Mouse (Mus musculus) kidney, postnatal 4 days (tissue): ENCODE data around the gene Gpat3.

Source experiments
- DNase-seq, 2 experiments: peaks; one replicate each; pipeline ENCODE4 v3.0.0; 2021; ENCODE audit warnings: mixed read lengths in 2 of 2

Gene Gpat3

DNA sequence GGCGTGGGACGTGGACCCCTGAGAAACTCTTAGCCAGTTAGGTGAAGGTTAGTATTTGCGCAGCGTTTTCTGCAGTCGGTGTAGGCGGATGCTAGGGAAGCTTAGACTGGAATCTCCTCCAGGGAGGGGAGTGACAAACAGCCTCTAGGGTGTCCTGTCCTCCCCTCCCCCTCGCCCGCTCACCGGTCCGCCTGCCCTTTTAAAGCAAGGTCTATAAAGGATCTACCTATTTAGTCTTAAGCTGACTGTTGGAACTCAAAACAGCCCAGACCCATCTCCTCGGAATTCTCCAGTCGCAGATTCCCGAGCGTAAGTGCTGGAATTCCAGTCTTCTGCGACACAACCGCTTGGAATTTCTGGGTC lies at the start of gene Gpat3:
Gpat3 (plus strand) TSS at position 229 of the 363 bp plus-strand sequence.
- DNase-seq = peak; percentile 51 to 68

DNA sequence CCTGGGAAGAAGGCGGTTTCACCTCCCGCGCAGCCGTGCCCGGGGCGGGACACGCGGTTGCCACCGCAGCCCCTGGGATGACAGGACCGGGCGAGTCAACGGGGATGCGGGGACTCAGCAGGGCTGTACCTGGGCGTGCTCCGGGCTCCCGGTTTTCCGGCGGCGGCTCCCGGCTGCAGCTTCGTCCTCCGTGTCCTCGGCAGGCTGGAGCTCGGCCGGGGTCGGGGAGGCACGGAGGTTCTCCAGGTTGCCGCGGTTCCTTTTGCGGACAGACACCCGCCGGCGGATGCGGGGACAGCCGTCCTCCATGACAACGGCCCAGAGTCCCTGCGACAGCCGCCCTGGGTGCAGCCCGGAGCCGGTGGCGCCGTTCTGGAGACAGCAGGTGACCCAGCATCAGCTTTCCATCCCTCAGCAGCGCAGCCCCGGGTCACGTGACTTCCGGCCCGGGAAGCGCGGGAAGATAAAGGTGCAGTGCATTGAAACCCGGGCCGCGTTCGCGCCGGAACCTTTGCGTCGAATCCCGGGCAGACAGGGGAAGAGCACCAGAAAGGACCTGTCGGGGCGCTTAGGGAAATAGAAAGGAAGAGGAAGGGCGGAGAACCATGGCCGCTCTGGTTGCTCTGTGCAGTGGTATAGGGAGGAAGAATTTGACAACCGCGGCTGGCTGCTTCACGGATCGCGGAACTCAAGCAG lies 47.2 kb upstream of the Gpat3 start, which contains the start of the genes Helq and Mrps18c:
Helq (minus strand) TSS at position 434 of the 696 bp plus-strand sequence.
Mrps18c (plus strand) TSS at position 463 of the 696 bp plus-strand sequence.
- DNase-seq = peak; percentile 91 to 95

DNA sequence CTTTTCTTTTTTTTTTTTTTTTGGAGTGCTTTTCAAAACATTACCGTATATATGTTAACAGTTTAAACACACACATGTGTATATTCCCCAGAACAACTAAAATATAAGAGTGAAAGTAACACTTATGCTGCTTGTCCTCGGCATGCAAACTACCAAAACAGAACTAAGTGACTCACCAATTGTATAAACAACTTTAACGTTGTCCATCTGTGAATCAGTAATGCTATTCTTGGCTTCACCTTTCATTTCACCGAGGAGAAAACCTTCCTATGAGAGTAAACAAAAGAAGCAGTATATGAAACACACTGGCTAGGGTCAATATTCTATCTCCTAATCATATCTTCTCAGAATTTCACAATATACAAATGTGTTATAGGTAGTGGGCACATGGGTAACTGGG lies 27.2 kb upstream of the Gpat3 start:
- DNase-seq = no peak

DNA sequence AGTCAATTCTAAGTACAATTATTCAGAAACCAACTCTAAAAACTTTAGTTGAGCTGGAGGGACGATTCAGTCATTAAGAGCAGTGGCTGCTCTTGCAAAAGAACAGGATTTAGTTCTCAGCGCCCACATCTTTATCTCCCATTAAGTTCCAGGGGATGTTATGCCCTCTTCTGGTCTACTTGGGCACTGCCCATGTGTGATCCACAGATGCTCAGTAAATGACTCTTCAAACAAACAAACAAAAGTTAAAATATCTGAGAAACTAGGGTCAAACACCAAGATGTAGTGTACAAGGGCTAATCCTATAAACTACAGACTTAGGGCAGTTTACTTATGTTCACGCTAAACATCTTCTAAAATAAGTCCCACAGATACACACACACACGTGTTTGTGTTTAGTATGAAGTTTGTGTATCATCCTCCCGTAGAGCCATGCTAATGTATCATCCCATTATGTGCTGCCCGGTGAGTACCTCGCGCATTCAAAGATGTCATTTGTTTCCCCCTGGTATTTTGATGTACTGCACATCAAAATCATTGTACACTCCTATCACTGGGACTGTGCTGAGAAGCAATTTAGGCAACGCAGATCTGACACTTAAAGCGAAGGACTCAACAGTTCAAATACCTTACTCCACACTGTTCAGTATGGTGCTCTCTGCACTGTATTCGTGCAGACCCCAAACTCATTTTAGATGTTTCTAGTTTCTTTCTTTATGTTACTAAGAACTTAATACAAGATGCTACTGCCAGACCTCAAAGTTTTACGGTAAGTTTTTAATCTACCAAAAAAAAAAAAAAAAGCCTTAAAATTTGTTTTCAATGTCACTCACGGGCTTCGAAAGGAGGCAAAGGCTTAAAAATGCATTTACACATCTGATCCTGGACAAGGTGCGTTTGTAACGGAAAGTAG lies 25.7 kb upstream of the Gpat3 start:
- peak in 1 of 2 experiments; percentile 20 for DNase-seq

DNA sequence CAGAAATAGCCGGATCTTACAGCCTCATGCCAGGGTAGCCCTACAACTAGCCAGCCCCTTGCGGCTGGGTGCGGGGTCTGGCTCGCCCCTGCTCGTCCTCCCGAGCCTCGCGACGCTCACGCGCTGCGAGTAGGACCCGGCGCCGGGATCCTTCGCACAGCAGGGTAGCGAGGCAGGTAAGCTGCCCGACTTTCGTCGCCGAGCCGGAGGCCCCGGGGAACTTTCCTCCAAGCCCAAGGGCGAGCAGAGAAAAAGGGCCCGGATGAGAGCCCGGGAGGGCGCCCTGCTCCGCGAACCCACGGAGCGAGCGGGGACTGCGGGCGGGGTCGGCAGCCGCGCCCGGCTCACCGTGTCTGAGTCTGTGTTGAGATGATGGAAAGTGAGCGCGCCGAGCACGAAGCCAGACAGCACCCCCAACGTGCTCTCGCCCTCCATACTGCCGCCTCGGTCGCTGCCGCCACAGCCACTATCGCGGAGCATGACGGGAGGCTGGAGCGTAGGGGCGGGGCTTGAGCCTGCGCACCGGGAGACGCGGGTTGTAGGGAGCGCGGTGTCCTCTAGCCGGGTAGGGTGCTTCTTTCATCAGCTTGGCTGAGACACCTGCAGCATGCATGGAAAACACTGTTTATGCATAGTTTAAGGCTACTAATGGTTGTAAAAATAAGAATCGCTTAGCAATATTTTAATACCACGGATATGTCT lies 24.9 kb upstream of the Gpat3 start, which contains the start of gene Abraxas1:
Abraxas1 (minus strand) TSS at position 483 of the 702 bp plus-strand sequence.
- DNase-seq = peak; percentile 91 to 93

DNA sequence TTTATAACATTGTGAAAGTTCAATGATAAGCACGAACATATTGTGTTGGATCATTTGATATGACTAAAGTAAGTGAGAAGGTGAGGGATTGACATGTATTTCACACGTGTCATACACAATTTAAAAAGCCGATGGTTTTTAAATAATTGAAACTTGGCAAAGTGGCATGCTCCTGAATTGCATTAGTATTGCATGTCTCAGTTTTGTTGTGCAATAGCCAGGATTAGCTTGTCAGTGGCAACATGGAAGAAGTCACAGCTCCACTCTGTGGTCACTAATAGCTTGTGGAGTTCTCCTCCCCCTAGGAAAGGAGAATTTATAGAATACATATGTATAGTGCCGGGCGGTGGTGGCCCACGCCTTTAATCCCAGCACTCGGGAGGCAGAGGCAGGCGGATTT lies 24.1 kb upstream of the Gpat3 start:
- no peak for DNase-seq

DNA sequence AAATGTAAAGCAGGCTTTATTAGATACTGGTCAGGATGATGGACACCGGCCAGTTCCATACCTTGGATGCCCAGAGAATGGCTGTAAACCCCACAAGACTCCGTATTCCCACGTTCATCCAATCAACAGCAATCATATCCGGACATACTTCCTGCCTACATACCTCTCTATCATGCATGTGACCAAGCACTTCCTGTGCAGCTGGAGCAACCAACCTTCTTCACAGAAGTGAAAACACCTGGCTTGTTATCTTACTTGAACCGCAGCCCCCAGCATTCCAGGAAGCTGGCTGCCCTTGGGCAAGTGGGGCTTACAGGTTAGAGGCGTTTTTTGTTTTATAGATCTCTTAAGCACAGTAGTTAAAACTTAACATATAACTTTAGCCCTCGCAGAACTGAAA lies 22.7 kb upstream of the Gpat3 start:
- no peak for DNase-seq

DNA sequence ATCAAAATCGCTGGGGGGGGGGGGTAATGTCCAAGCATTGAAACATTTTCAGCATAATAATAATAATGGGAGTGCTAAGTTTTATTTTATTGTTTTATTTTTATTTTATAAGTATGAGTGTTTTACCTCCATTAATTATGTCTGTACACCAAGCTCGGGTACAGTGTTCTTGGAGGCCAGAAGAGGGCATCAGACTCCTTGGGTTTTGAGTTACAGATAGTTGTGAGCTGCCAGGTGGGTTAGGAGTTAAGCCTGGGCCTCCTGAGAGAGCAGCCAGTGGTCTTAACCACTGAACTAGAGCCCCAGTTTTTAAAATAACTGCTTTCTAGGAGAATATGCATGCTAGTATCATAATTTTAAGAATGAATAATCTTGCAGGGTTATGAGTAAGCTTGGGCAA lies 19.5 kb upstream of the Gpat3 start:
- DNase-seq = peak in 1 of 2 experiments; percentile 20

DNA sequence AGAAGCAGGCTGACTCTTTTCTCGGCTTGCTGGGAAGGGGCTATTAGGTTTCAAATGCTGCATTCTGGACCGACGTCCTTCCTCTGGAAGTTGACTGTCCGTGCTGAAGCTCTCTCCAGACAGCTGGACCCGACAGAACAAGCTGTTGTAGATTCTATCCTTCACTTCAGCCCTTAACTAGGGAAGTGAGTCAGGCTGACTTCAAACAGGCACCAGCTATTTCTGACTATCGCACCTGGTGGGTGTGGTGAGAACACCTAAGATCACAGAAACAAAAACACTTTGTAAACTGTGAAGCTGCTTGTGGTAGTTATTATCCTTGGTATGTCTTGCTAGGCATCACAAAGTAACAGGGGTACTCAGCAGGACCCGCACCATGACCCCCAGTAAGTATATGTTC lies 19.0 kb upstream of the Gpat3 start:
- no peak for DNase-seq

DNA sequence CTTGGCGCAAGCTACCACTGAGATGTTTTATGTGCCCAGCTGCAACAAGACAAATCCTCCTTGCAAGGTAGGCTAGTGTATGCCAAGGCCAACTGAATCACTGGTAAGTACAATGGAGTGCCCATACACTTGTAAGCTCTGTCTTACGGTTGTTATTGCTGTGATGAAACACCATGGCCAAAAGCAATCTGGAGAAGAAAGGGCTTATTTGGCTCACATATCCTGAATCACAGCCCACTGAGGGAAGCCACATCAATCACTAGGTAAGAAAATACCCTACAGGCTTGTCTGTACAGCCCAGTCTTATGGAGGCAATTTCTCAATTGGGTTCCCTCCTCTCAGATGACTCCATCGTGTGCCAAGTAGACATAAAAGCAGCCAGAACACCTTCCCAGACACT lies 16.8 kb upstream of the Gpat3 start:
- DNase-seq = no peak

DNA sequence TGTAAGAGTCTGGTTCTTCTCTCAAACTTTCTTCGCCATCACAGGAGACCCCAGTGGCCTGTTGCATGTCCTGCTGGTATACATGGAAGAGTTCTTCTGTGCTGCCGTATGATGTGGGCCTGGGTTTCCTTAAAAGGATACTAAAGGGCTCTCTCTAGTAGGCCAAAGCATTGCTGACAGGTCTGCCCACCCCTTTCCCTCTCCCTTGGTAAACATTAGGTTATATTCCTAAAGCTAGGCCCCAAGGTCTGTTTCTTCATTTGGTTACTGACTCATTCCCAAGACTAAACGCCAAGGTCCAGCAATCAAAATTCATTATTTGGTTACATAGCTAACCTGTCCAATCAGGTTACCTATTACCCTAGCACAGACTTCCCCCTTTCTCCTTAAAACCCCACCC lies 12.8 kb upstream of the Gpat3 start:
- no peak for DNase-seq

DNA sequence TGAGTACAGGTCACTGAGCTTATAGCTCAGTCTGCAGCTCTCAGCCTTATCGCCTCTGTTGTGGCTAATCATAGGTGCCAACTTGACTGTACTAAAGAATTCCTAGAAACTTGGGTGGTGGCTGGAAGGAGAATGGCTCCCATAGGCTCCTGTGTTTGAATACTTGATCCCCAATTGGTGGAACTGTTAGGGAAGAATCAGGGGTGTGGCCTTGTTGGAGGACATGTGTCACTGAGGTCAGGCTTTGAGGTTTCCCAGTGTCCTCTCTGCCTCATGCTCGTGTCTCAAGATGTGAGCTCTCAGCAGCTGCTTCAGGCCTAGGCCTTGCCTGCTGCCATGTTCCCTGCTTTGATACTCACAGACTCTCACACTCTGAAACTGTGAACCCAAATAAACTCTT lies 11.7 kb upstream of the Gpat3 start:
- DNase-seq = no peak

DNA sequence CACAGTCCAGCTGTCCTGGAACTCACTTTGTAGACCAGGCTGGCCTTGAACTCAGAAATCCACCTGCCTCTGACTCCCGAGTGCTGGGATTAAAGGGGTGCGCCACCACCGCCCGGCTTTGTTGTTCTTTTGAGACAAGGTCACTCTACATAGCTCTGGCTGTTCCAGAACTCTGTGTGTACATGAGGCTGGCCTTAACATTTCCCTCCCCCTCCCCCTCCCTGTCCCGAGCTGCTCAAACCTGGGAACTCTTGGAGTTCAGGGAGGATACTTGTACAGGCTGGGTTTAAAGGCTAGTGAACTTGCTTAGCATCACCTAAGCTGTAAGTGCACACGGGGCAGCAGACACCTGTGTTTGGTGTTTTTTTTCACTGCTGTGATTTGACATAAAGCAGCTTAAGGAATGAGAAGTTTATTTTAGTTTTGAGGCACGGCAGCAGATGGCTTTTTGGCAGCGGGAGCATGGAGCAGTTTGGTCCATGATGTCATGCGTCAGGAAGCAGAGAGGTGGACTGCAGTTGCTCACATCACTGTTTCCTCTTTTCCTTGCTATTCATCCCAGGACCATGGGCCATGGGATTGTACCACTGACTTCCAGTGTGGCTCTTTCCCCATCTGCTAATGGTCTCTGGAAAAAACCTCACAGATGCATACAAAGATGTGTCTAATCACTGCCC lies 9.5 kb upstream of the Gpat3 start:
- no peak for DNase-seq

DNA sequence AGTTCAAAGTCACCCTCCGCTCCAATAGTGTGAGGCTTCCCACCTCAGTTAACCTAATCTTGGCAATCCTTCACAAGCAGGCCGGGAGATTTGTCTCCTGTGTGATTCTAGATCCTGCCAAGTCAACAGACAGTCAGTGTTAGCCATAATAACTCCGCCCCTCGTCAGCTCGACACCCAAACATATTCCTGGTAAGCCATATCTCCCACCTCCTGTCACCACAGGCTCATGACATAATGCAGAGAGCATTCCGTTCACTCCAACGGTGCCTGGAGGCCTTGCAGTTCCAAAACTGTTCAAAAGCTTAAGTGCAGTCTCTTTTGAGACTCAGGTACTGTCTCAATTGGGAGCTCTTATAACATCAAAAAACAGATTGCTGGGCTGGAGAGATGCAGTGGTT lies 7.6 kb upstream of the Gpat3 start:
- no peak for DNase-seq

DNA sequence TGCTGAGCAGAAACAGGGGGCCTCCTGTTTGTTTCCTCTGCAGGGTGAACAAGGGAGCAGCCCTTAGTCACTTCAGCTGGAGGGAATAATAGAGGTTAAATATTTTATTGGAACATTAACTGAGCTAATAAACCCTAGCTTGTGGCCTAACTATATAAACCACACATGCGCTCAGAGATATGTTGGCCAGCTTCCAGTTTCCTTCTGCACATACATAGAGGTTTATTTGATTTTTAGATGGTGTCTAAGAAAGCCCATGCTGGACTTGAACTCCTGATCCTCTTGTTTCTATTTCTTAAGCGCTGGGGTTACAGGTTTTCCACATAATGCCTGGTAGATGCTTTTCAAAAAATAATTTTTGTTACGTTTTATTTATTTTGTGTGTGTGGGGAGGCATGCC lies 1.0 kb upstream of the Gpat3 start:
- DNase-seq = no peak

DNA sequence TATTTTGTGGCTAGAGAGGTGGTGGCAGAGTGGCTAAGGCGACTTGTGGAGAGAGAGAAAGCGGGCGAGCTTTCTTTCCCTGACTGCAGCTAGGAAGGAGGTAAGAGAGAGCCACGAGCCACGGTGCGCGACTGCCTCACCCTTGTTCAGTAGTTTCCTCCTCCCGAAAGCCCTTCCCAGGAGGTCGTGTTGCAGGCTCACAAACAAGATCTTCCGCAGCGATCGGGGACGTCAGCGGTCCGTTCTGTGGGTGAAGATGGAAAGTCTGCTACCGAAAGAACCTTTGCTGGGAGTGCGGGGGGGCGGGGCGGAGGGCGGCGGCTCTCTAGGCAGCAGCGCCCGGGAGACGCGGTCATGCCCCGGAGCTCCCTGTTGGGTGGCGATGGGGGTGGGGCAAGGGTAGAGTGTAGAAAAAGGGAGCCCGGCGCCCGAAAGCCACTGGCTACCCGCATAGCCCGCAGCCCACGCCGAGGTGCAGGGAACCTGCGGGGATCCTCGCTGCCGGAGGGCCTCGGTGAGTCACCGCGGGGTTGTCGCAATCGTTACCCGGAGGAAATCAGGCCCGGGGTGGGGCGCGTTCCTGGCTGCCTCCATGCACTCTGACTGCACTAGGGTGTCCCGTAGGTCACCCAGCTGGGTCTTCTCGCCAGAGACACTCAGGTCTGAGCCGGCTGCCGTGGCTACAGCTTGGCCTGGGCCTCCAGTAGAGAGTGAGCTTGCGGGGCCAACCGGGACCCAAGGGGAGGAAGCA lies 510 bp downstream of the Gpat3 start:
- peak; percentile 71 to 80 for DNase-seq

DNA sequence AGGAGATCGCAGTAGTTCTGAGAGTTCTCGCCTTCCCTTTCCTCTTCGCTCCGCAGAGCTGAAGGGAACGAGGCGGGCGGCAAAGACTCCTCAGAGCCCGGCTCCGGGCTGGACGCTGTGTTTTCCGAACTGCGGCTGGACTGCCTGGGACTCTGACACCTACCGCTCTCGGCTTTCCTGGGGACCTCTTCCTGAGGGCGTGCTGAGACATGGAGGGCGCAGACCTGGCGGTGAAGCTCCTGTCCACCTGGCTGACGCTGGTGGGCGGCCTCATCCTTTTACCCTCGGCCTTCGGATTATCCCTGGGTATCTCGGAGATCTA lies 1.0 kb downstream of the Gpat3 start:
- no peak for DNase-seq

DNA sequence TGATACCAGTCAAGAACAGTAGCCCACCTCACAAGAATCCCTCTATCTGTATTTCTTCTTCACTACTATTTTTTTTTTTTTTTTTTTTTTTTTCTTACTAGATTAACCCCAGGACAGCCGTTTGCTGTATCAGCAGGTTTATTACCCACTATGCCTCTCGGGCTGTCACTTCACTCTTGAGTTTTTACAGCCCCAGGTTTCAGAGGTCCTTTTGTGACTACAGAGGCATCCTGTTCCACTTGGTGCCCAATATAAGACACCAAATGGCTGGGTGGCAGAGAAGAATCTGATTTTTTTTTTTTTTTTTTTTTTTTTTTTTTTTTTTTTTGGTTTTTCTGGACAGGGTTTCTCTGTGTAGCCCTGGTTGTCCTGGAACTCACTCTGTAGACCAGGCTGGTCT lies 1.6 kb downstream of the Gpat3 start:
- no peak for DNase-seq

DNA sequence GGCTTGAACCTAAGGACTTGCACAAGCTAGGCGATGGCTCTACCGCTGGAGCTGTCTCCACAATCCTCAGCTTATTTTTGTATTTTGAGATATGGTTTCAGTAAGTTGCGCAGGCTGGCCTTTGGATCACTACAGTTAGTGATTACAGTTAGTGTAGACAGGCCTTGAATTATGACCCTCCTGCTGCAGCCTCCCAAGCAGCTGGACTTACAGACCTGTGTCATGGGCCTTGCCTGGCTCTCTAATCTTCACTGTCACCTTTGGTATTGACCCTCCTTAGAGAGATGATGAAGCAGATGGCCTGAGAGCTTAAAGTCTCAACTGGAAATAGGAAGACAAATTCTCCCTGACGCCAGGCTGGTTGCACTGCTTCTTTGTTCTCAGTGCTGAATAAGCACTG lies 8.4 kb downstream of the Gpat3 start:
- no peak for DNase-seq

DNA sequence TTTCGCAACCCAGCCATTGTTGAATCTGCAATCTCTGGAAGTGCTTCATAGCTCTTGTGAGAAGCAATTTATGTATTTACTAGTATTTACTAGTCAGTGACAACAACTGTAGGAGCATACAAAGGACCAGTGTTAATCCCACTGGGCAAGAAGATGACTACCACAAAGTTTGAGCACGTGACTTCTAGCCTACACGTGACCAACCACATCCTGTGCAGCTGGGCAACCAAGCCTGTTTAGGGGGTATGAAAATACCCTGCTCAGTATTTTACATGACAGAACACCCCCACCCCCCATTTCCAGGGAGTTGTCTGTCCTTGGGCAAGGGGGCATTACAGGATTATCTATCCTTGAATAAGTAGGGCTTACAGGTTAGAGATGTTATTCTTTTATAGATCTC lies 11.0 kb downstream of the Gpat3 start:
- no peak for DNase-seq

DNA sequence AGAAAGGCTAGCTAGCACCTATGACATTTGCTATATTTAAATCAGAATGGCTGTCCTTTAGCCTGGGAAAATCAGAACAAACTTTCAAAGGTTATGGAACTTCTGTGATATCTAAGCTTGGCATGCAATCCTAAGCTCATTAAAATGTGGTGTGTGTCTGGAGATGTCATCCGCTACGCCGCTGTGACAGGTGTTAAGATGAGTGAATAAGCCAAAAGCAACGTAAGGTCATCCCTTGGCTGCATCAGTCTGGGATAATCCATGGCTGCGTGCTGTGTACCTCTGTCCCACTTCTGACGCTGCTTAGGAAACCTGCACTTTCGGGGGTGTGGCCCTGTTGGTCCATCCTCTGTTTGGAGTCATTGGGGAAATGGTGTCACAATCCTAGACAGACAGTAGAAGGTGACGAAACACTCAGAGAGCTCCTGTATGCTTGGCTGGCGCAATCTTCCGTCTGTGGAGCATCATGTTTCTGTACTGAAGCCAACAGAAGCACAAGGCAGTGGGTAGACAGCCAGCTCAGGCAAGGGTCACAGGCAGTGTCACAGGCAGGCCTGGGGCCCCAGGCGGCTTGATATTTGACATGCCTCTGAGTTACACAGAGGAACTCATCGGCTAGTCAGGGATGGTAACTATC lies 15.0 kb downstream of the Gpat3 start:
- peak; percentile 9 to 24 for DNase-seq

DNA sequence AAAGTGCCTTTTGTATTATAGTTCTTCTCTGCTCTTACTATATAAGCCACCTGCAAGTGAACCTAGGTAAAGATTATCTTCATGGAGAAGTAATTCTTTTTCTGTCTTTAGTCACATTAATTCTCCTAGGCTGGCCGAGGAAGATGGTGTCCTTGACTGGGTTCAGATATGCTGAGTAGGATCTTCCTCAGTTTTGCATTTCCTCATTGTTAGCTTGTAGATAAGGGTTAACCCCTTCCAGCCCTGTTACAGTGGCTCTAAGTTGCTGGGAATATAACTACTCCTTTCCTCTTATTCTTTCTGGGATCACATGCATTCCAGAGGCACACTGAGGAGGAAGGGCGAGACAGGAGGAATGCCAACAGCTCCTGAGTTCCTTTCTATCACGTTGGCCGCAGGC lies 15.6 kb downstream of the Gpat3 start:
- DNase-seq = no peak
